Mouse (Mus musculus): Measurements from ENCODE around the gene Socs3. TPM values are rescaled to one million over a fixed set of nuclear protein-coding genes. Genes with fewer than 3 reads are reported as not detected.

The Socs3 gene
- polyA plus RNA-seq, 1 experiment: 45.7 TPM

GRCm38 (mm10) chr11:117991502-117992470 lies 21.9 kb upstream of the Socs3 start:
- TF ChIP-seq CTCF (IDR thresholded peaks at IDR 0.05; ENCODE audit: borderline replicate concordance, control insufficient read depth, extremely low read depth, insufficient read depth, low read length, poor library complexity) (no peak), POLR2A (IDR thresholded peaks at IDR 0.05; ENCODE audit: control insufficient read depth, extremely low read depth, insufficient read depth, low read length, poor library complexity) (no peak)
- Histone ChIP-seq H3K4me1 (replicated peaks; ENCODE audit: control insufficient read depth, insufficient read depth, low read length) (peaks cover 56% of the 10 kb centered on the region), H3K4me3 (ENCODE audit: control insufficient read depth, insufficient read depth, low read length) (no peak overlapping the region), H3K36me3 (ENCODE audit: control insufficient read depth, insufficient read depth, low read length) (no peaks in the 10 kb centered on the region), H3K27me3 (ENCODE audit: control insufficient read depth, insufficient read depth, low read length) (no peaks in the 10 kb centered on the region), H3K27ac (ENCODE audit: control insufficient read depth, insufficient read depth, low read length) (no peak overlapping the region; the same call in 1 of the 2 replicates)
- DNase-seq: no peak
- 34% methylated on average over 9 of the region's 9 CpGs for WGBS

- TF ChIP-seq CTCF (IDR thresholded peaks at IDR 0.05; ENCODE audit: borderline replicate concordance, control insufficient read depth, extremely low read depth, insufficient read depth, low read length, poor library complexity) (0 out of 2 replicates have a peak, but pooled peaks have one; percentile 15), POLR2A (IDR thresholded peaks at IDR 0.05; ENCODE audit: control insufficient read depth, extremely low read depth, insufficient read depth, low read length, poor library complexity) (no peak)
- H3K4me1 ChIP-seq (replicated peaks; ENCODE audit: control insufficient read depth, insufficient read depth, low read length): peaks cover 57% of the 10 kb centered on the region
- no peak for DNase-seq
- H3K4me3 ChIP-seq (ENCODE audit: control insufficient read depth, insufficient read depth, low read length): no peak overlapping the region
- 9% methylated on average over 10 of the region's 10 CpGs for WGBS
- H3K27me3 ChIP-seq (ENCODE audit: control insufficient read depth, insufficient read depth, low read length): no peaks in the 10 kb centered on the region
- H3K27ac ChIP-seq (ENCODE audit: control insufficient read depth, insufficient read depth, low read length): no peak overlapping the region
- no peaks in the 10 kb centered on the region for H3K36me3 ChIP-seq (ENCODE audit: control insufficient read depth, insufficient read depth, low read length)
Observed at GRCm38 (mm10) chr11:117989926-117990325, 20.1 kb upstream of the Socs3 start.

- TF ChIP-seq CTCF (IDR thresholded peaks at IDR 0.05; ENCODE audit: borderline replicate concordance, control insufficient read depth, extremely low read depth, insufficient read depth, low read length, poor library complexity): no peak
- TF ChIP-seq POLR2A (IDR thresholded peaks at IDR 0.05; ENCODE audit: control insufficient read depth, extremely low read depth, insufficient read depth, low read length, poor library complexity): no peak
- Histone ChIP-seq H3K4me1 (replicated peaks; ENCODE audit: control insufficient read depth, insufficient read depth, low read length) (peaks cover 51% of the 10 kb centered on the region), H3K36me3 (ENCODE audit: control insufficient read depth, insufficient read depth, low read length) (no peaks in the 10 kb centered on the region), H3K27ac (ENCODE audit: control insufficient read depth, insufficient read depth, low read length) (no peak overlapping the region), H3K27me3 (ENCODE audit: control insufficient read depth, insufficient read depth, low read length) (no peaks in the 10 kb centered on the region), H3K4me3 (ENCODE audit: control insufficient read depth, insufficient read depth, low read length) (no peak overlapping the region)
- 72% methylated on average over 4 of the region's 4 CpGs for WGBS
- DNase-seq: no peak
Observed at GRCm38 (mm10) chr11:117989241-117989640, 19.4 kb upstream of the Socs3 start.

DNA sequence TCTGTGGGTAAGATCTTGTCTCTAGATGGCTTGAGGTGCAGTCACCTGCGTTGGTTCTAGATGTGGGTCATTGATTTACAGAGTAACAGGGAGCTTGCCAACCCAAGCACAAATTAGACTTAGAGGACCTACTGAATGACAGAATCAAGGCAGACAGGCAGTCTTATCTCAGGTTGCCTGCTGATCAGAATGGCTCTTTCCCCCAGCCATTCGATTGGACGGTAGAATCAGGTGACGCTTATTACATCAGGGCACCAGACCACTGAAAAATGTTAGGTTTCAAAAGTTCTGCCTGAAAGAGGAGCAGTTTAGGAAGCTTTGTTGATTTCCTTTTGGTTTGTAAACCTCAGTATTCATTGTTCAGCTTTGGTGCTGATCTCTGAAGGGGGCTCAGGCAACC lies 18.1 kb upstream of the Socs3 start:
- TF ChIP-seq POLR2A (IDR thresholded peaks at IDR 0.05; ENCODE audit: control insufficient read depth, extremely low read depth, insufficient read depth, low read length, poor library complexity): no peak
- TF ChIP-seq CTCF (IDR thresholded peaks at IDR 0.05; ENCODE audit: borderline replicate concordance, control insufficient read depth, extremely low read depth, insufficient read depth, low read length, poor library complexity): no peak
- 77% methylated on average over 4 of the region's 4 CpGs for WGBS
- H3K36me3 ChIP-seq (ENCODE audit: control insufficient read depth, insufficient read depth, low read length): no peaks in the 10 kb centered on the region
- no peak overlapping the region for H3K27ac ChIP-seq (ENCODE audit: control insufficient read depth, insufficient read depth, low read length)
- DNase-seq: no peak
- no peaks in the 10 kb centered on the region for H3K27me3 ChIP-seq (ENCODE audit: control insufficient read depth, insufficient read depth, low read length)
- peaks cover 41% of the 10 kb centered on the region for H3K4me1 ChIP-seq (replicated peaks; ENCODE audit: control insufficient read depth, insufficient read depth, low read length)
- H3K4me3 ChIP-seq (ENCODE audit: control insufficient read depth, insufficient read depth, low read length): no peak overlapping the region

DNA sequence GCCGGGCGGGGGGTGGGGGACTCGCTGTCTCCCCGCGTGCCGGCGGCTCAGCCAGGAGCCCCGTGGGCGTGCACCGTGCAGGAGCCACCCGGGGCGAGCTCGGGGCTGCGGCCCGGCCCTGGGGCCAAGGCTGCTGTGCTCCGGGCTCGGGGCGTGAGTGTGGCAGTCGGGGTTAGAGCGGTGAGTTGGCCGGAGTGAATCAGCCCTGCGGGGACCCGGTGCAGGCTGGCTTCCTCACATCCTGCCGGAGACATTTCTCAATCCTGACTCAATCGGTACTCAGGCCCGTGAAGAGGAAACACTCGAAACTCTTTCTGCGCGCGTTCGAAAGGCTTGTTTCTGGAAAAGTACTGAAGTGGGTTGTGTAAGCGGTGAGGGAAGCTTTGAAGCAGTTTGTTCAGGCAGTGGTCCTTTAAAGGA lies 17.2 kb upstream of the Socs3 start:
- Histone ChIP-seq H3K36me3 (ENCODE audit: control insufficient read depth, insufficient read depth, low read length) (no peaks in the 10 kb centered on the region), H3K27ac (ENCODE audit: control insufficient read depth, insufficient read depth, low read length) (no peak overlapping the region; the same call in 1 of the 2 replicates), H3K27me3 (ENCODE audit: control insufficient read depth, insufficient read depth, low read length) (no peaks in the 10 kb centered on the region), H3K4me3 (ENCODE audit: control insufficient read depth, insufficient read depth, low read length) (peak overlapping the region; percentile 95), H3K4me1 (replicated peaks; ENCODE audit: control insufficient read depth, insufficient read depth, low read length) (peaks cover 32% of the 10 kb centered on the region)
- DNase-seq: no peak
- TF ChIP-seq POLR2A (IDR thresholded peaks at IDR 0.05; ENCODE audit: control insufficient read depth, extremely low read depth, insufficient read depth, low read length, poor library complexity) (no peak), CTCF (IDR thresholded peaks at IDR 0.05; ENCODE audit: borderline replicate concordance, control insufficient read depth, extremely low read depth, insufficient read depth, low read length, poor library complexity) (no peak)
- WGBS: 1% methylated on average over 32 of the region's 32 CpGs

- peak within 1 kb of the TSS; percentile 95 for H3K4me3 ChIP-seq (ENCODE audit: control insufficient read depth, insufficient read depth, low read length)
- no peaks in the 10 kb centered on the region for H3K27me3 ChIP-seq (ENCODE audit: control insufficient read depth, insufficient read depth, low read length)
- whole genome bisulfite sequencing: 7% methylated on average over 51 of the region's 51 CpGs
- H3K4me1 ChIP-seq (replicated peaks; ENCODE audit: control insufficient read depth, insufficient read depth, low read length): peaks cover 27% of the 10 kb centered on the region
- no peaks in the 10 kb centered on the region for H3K36me3 ChIP-seq (ENCODE audit: control insufficient read depth, insufficient read depth, low read length)
- peak; percentile 92 for DNase-seq
- TF ChIP-seq POLR2A (IDR thresholded peaks at IDR 0.05; ENCODE audit: control insufficient read depth, extremely low read depth, insufficient read depth, low read length, poor library complexity) (peak; percentile 84), CTCF (IDR thresholded peaks at IDR 0.05; ENCODE audit: borderline replicate concordance, control insufficient read depth, extremely low read depth, insufficient read depth, low read length, poor library complexity) (no peak)
- H3K27ac ChIP-seq (ENCODE audit: control insufficient read depth, insufficient read depth, low read length): no peak within 1 kb of the TSS
Observed at GRCm38 (mm10) chr11:117986126-117987031, 16.5 kb upstream of the Socs3 start, which contains the start of gene Pgs1. Gene Pgs1, plus strand, starts transcription at chr11:117986292.

Data from thymus, adult 2 months (tissue).